Mouse (Mus musculus) left cerebral cortex, adult 8-10 months (tissue): ENCODE measurements around the gene Rgs1. TPM values are rescaled to one million over a fixed set of nuclear protein-coding genes. Genes with fewer than 3 reads are reported as not detected.

Source experiments
- DNase-seq, 2 experiments: peaks; one replicate each; pipeline ENCODE4 v3.0.0; 2022; ENCODE audit warnings: low spot score in 2 of 2
- total RNA-seq, 4 experiments: library from RNA; stranded (reverse); gene quantifications; 2 replicates each; pipeline ENCODE4 v1.2.4; 2022

Gene Rgs1
- 1 to 10 TPM in 2 of 4 experiments, not detected in 2; 1.9 to 3.8 TPM for total RNA-seq

DNA sequence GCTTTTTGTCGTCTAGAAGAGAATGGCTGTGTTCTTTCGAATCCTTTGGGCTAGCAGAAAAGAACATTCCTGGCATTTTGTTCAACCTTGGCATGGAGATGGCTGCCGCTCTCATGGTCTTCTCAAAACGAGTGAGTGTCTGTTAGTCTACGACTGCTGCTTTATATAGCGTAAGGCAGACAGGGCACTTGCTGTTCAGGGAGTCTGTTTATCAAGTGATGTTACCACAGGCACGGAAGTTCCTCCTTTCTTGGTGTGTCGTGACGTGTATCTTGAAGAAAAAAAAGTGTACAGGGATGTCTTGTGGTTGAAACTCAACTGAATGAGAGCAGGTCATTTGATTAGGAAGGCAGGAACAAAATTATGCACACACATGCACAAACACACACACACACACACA is at the start of gene Rgs1:
TSS of gene Rgs1 (minus strand) at position 320 of the 400 bp plus-strand sequence.
- DNase-seq: no peak

GRCm38 (mm10) chr1:144283020-144284014 is 34.3 kb upstream of the Rgs1 start:
- no peak for DNase-seq

- no peak for DNase-seq
Measured at GRCm38 (mm10) chr1:144280056-144280455, 31.0 kb upstream of the Rgs1 start.

DNA sequence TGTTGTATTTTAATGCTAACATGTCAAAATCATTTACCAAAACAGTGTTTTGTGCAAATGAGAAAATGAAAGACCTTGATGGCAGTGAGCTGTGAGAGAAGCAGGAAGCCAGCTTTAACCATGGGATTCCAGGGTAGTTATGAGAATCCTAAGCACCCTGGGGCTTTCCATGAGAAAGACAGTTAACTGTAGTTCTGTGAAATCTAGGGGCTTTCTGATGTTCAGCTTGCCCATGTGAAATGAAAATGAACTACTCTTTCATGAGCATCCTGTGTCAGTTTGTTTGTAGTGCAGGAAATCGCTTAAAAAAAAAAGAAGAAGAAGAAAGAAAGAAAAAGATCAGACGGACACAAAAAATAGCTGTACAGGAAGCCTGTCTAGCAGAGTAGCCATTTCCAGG is 23.9 kb upstream of the Rgs1 start:
- no peak for DNase-seq

- no peak for DNase-seq
Measured at GRCm38 (mm10) chr1:144269112-144269511, 20.1 kb upstream of the Rgs1 start.

DNA sequence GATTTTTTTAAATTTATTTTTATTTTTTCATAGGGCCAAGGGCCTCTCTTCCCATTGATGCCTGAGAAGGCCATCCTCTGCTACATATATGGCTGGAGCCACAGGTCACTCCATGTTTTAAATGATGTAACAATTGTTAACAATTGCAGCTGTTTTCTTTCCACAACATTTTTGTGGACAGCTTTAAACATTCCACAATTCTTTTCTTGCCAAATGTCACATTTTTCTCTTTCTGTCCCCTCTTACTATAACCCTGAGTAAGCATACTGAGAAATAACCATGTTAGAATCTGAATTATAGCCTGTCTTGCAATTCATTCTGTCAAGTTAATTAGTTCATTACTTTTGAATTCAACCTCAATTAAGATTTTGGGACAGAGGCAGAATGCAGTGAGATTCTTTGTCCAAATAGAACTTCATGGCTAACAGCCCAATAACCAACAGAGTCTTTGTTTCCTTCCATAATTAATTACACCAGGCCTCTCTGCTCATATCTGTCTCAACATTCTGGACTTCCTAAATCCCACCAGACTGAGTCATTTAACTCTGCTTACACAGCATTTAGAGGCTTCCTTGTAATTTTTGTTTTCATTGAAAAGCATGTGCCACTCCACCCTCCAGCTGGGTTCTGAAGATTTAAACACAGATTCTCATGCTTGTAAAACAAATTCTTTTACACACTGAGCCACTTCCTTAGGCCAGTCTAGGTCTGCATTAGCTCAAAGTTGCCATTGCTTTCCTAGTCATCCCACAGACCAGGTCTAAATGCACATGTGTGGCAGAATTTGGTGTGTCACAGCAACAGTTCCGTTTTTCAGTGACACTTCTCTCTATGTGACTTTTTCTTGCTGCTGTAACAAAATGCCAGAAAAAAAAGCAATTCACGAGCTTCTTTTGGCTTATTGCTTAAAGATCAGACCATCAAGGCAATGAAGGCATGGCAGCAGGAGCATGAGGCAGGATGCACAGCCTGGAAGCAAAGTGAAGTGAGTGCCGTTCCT is 18.7 kb upstream of the Rgs1 start:
- DNase-seq: no peak

- no peak for DNase-seq
Measured at GRCm38 (mm10) chr1:144264000-144264399, 15.0 kb upstream of the Rgs1 start.

- DNase-seq: no peak
Measured at GRCm38 (mm10) chr1:144262008-144262407, 13.0 kb upstream of the Rgs1 start.

- no peak for DNase-seq
Measured at GRCm38 (mm10) chr1:144258779-144259178, 9.7 kb upstream of the Rgs1 start.

- no peak for DNase-seq
Measured at GRCm38 (mm10) chr1:144256556-144257331, 7.7 kb upstream of the Rgs1 start.

- no peak for DNase-seq
Measured at GRCm38 (mm10) chr1:144248206-144248605, 836 bp downstream of the Rgs1 start.

GRCm38 (mm10) chr1:144247382-144247781 is 1.7 kb downstream of the Rgs1 start:
- DNase-seq: no peak

DNA sequence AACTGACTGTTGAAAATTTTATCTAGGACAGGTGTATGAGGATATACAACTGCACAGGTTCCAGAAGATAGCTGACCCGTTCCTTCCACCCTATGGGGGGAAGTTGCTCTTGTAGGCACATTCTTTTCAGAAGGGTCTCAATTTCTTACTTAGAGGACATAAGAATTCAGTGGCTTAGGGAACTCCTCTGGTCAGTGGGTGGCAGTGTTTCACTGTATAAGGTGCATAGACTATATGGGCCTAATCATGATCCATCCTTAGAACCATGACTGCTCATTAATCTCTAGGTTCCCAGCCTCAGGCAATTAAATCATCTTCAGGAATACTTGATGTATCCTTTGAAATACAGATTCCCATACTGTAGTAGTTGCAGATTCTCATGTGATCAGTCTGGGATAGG is 5.5 kb downstream of the Rgs1 start:
- DNase-seq: no peak

DNA sequence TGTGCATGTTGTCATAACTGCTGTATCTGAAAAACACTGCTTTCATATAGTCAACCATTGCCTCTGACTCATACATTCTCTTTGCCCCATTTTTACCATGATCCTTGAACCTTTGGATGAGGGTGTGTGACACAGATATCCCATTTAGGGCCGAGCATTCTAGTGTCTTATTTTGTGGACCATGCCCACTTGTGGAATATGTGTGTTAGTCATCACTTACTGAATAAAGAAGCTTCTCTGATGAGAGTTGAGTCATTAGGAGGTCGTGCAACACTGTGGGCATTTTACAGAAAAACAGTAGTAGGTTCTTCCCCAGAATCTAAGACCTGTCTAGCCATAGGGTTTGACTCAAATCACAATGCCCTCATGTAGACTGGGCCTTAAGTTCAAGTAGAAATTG is 9.8 kb downstream of the Rgs1 start:
- no peak for DNase-seq

- DNase-seq: no peak
Measured at GRCm38 (mm10) chr1:144215230-144215629, 33.8 kb downstream of the Rgs1 start.

GRCm38 (mm10) chr1:144210912-144211311 is 38.1 kb downstream of the Rgs1 start:
- no peak for DNase-seq

DNA sequence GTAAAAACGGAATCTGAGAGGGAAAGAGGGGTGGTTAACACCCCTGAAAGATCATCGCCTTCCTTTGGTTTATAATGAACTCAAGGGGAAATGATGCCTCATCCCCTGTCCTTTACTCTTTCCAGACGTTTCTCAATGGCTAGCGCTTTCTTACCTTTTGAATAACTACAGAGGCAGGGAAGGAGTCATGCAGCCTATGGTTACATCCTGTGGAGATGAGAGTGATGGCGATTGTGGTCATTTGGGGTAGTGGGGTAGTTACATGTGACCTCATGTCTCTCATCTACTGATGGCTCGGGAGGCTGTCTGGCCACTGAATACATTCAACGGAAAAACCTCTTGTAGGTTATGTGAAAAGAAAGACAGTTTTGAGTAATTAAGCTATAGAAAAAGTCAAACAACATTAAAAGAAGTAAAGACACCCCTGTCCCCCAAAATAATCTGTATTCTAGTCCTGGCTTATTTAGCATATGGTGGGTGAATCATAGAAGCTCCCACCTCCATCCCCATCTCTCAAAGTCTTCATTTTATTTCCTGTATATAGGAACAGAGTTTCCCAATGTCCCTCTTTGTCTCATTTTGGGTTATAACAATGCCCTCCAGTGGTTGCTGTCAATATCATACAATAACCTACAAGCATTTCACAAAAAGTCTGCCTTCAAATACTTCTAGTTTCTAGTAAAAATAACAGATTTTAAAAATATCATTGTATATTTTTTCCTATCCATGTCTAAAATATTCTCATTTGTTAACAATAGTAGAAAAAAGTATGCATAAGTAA is 42.6 kb downstream of the Rgs1 start:
- no peak for DNase-seq

DNA sequence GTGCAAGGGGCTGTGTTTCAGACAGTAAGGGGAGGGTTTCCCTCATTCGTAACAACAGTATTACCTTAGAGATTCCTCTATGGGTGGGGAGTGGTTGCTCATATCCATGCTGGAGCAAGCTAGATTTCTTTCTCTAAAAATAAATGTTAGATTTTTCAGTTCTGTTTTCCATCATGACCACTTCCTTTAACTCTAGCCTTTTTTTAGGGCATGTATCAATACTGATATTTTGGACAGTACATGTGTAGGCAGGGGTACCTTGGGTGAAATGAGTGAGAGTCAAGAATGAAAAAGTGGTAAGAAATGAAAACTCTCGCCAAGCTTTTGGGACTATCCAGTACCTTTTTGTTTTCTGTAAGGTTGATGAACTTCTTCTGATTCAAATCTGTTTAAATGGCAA is 44.3 kb downstream of the Rgs1 start:
- no peak for DNase-seq

GRCm38 (mm10) chr1:144202939-144203338 is 46.1 kb downstream of the Rgs1 start:
- no peak for DNase-seq

GRCm38 (mm10) chr1:144200496-144200895 is 48.5 kb downstream of the Rgs1 start:
- no peak for DNase-seq
